In the genomic region with DNA sequence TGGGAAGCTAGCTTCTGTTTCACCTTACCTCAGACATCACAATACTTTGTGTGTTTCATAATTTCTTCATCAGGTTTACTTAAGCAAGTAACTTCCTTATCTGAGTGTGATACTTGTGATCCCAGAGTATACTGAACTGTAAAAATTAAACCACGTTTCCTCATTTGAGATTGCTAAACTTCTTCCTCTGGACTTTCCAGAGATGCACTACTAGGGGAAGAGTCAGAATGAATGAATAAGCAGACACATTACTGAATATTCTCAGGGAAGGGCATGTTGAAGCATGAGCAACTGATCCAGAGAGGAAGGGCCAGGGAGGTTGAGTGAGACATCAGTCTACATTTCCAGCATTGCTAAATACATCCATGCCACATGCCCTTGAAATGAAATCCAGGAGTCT, we compare ENCODE assay signal across 26 mouse cellular contexts. TPM values are rescaled to one million over a fixed set of nuclear protein-coding genes. Genes with fewer than 3 reads are reported as not detected.
DNase-seq lines count a peak whose midpoint lies in the region; ATAC-seq lines count a peak whose summit lies in the region.
"Had no signal": no experiment of that assay in that cellular context is flagged by ENCODE, and none has a peak within 500 bp of the region (broad histone marks: within the 10 kb centered on the region; RNA-seq: fewer than 3 reads in every experiment).

No protein-coding gene starts in this region.

- no peak overlapping the region for H3K27ac ChIP-seq in midbrain, embryonic 11.5 days (ENCODE audit: low read depth, low read length)
- H3K27ac ChIP-seq: embryonic facial prominence, embryonic 13.5 days; forebrain, embryonic 13.5 days; heart, embryonic 15.5 days; hindbrain, embryonic 10.5 days; intestine, embryonic 15.5 days; midbrain, embryonic 15.5 days had no signal

- H3K36me3 ChIP-seq in midbrain, embryonic 11.5 days (ENCODE audit: control insufficient read depth, insufficient read depth, low read length), result no peaks in the 10 kb centered on the region
- H3K36me3 ChIP-seq: embryonic facial prominence, embryonic 13.5 days; heart, embryonic 15.5 days; hindbrain, embryonic 10.5 days; intestine, embryonic 15.5 days; midbrain, embryonic 15.5 days had no signal

- H3K9me3 ChIP-seq in midbrain, embryonic 11.5 days (ENCODE audit: control insufficient read depth, low read length), result peaks cover 10% of the 10 kb centered on the region; the same call in 1 of the 2 replicates
- H3K9me3 ChIP-seq: heart, embryonic 15.5 days; intestine, embryonic 15.5 days had no signal

- peak; percentile 57 for ATAC-seq in megakaryocyte progenitor cell, adult 5-6 weeks (replicated peaks; ENCODE audit: poor library complexity)
- no peak for ATAC-seq in midbrain, embryonic 11.5 days (ENCODE audit: low FRiP score)
- ATAC-seq: CD4-positive, CD25-positive, alpha-beta regulatory T cell, adult 4 months; forebrain, embryonic 13.5 days; hindbrain, embryonic 16.5 days; intestine, embryonic 15.5 days; midbrain, embryonic 15.5 days; Patski had no signal

- H3K4me3 ChIP-seq in midbrain, embryonic 11.5 days (ENCODE audit: low read depth, low read length), result no peak overlapping the region
- H3K4me3 ChIP-seq: embryonic facial prominence, embryonic 13.5 days; erythroblast, embryonic 14.5 days; forebrain, embryonic 13.5 days; heart, embryonic 15.5 days; hindbrain, embryonic 10.5 days; intestine, embryonic 15.5 days; midbrain, embryonic 15.5 days had no signal

- peaks cover 3% of the 10 kb centered on the region; the same call in 1 of the 2 replicates for H3K4me1 ChIP-seq in midbrain, embryonic 11.5 days (ENCODE audit: control insufficient read depth, insufficient read depth, low read length)
- H3K4me1 ChIP-seq: heart, embryonic 15.5 days had no signal

- H3K9ac ChIP-seq in midbrain, embryonic 11.5 days (ENCODE audit: low read length), result no peak overlapping the region
- H3K9ac ChIP-seq: embryonic facial prominence, embryonic 13.5 days; forebrain, embryonic 13.5 days; heart, embryonic 15.5 days; intestine, embryonic 15.5 days; midbrain, embryonic 15.5 days had no signal

- WGBS in midbrain, embryonic 11.5 days, result 97% methylated on average over 1 of the region's 1 CpGs

- H3K4me2 ChIP-seq in midbrain, embryonic 11.5 days, result no peak overlapping the region
- H3K4me2 ChIP-seq: embryonic facial prominence, embryonic 13.5 days; forebrain, embryonic 13.5 days; heart, embryonic 15.5 days; intestine, embryonic 15.5 days; midbrain, embryonic 15.5 days had no signal

- peak; percentile 34 for DNase-seq in 3T3-L1 (ENCODE audit: low read depth, low spot score)
- peak; percentile 67 for DNase-seq in 416B (ENCODE audit: low read depth)
- DNase-seq in gonadal fat pad, adult 2 months (ENCODE audit: low read depth), result peak; percentile 61
- DNase-seq in thymus, postnatal 0 days (ENCODE audit: low spot score), result no peak
- DNase-seq in midbrain, embryonic 11.5 days (ENCODE audit: low spot score, missing footprints), result no peak
- DNase-seq in layer of hippocampus, postnatal 25 days (ENCODE audit: extremely low spot score in 1 of 2, low spot score in 1 of 2), result no peak
- no peak for DNase-seq in MN1 (ENCODE audit: low spot score)
- DNase-seq: adrenal gland, adult 2 months; cerebellum, adult 18-20 months; cerebellum, postnatal 14 days; embryo, embryonic 11 days; gastrocnemius, postnatal 36 days; kidney, adult 8-10 months; kidney, postnatal 14 days; thymus, postnatal 14 days had no signal

- no peaks in the 10 kb centered on the region for H3K27me3 ChIP-seq in midbrain, embryonic 11.5 days (ENCODE audit: control insufficient read depth, insufficient read depth, low read length)
- H3K27me3 ChIP-seq: forebrain, embryonic 13.5 days; intestine, embryonic 15.5 days; midbrain, embryonic 15.5 days; Patski had no signal

RNA-seq across cellular contexts. Expression of gene Gsap, which starts 3.0 kb away (rescaled TPM):
- 1.9 and 2.7 TPM in 2 replicates for polyA plus RNA-seq in gonadal fat pad, adult 2 months (2012; rRNA removed)
- 2.1 and 4.4 TPM in 2 replicates for total RNA-seq in megakaryocyte progenitor cell, adult 5-6 weeks (2015)
- total RNA-seq in megakaryocyte progenitor cell, adult 5-6 weeks (2017), result 3.8 and 5.6 TPM in 2 replicates
- 1.9 and 2.2 TPM in 2 replicates for polyA plus RNA-seq in thymus, postnatal 0 days (2015; fragmentation: Nextera tagmentation; extraction: Ambion mirVana)
- 2.4 TPM in 2 replicates for polyA plus RNA-seq in midbrain, embryonic 11.5 days (2014; fragmentation: Nextera tagmentation; extraction: Ambion mirVana)
- 1 to 10 TPM; 6.3 to 10.0 TPM for total RNA-seq in layer of hippocampus, postnatal 25 days (2021)

Comparison
In these comparisons a context has a peak if more than half of its experiments do, and no peak if none do; other contexts are left out.
1. DNase-seq: peak in 3T3-L1 (single experiment), 416B (single experiment) and gonadal fat pad, adult 2 months (single experiment); none in thymus, postnatal 0 days (single experiment), midbrain, embryonic 11.5 days (single experiment), layer of hippocampus, postnatal 25 days (0 of 2) and MN1 (single experiment).